Mouse (Mus musculus) brown adipose tissue, adult 24 weeks (tissue): Measurements from ENCODE around the gene Zfp575. TPM values are rescaled to one million over a fixed set of nuclear protein-coding genes. Genes with fewer than 3 reads are reported as not detected.

Source experiments
- polyA plus RNA-seq: library from polyadenylated mRNA; stranded (reverse); fragments of >200 nt; gene quantifications from 2 replicates; pipeline ENCODE4 v1.2.4, GENCODE M21; 2012; ENCODE audit not compliant: missing spikeins, insufficient read depth, insufficient read length

The Zfp575 gene
- polyA plus RNA-seq, 1 experiment, result not detected

Other genes with a start within 250 kb of the Zfp575 start
- gene Lypd5, start 238.4 kb downstream of the Zfp575 start, polyA plus RNA-seq, result not detected in 2 replicates
- gene Kcnn4, start 217.4 kb downstream of the Zfp575 start, polyA plus RNA-seq, result not detected in 2 replicates
- 6.1 and 8.2 TPM in 2 replicates for gene Smg9, start 188.0 kb downstream of the Zfp575 start, polyA plus RNA-seq
- not detected in 2 replicates for gene Irgc1, start 135.3 kb downstream of the Zfp575 start, polyA plus RNA-seq
- gene Plaur, start 125.2 kb downstream of the Zfp575 start, polyA plus RNA-seq, result 3.0 TPM in 1 of 2 replicates, not detected in the other
- gene Cadm4, start 105.6 kb downstream of the Zfp575 start, polyA plus RNA-seq, result 3.1 and 3.5 TPM in 2 replicates
- gene Zfp428, start 80.6 kb downstream of the Zfp575 start, polyA plus RNA-seq, result 3.0 and 4.7 TPM in 2 replicates
- not detected in 2 replicates for gene AC161166.1, start 75.2 kb downstream of the Zfp575 start, polyA plus RNA-seq
- 9.1 and 9.2 TPM in 2 replicates for gene Irgq, start 57.0 kb downstream of the Zfp575 start, polyA plus RNA-seq
- gene Pinlyp, start 41.5 kb downstream of the Zfp575 start, polyA plus RNA-seq, result not detected in 2 replicates
- 20.7 and 22.5 TPM in 2 replicates for gene Xrcc1, start 41.4 kb downstream of the Zfp575 start, polyA plus RNA-seq
- 17.2 and 20.4 TPM in 2 replicates for gene Ethe1, start 98 bp downstream of the Zfp575 start, polyA plus RNA-seq
- 0.75 TPM in 1 of 2 replicates, not detected in the other for gene Phldb3, start 23.1 kb upstream of the Zfp575 start, polyA plus RNA-seq
- not detected in 2 replicates for gene Lypd3, start 48.9 kb upstream of the Zfp575 start, polyA plus RNA-seq
- gene Tex101, start 89.0 kb upstream of the Zfp575 start, polyA plus RNA-seq, result not detected in 2 replicates
- not detected in 2 replicates for gene BC049730, start 121.6 kb upstream of the Zfp575 start, polyA plus RNA-seq
- not detected in 2 replicates for gene Gm4763, start 139.3 kb upstream of the Zfp575 start, polyA plus RNA-seq
- gene Cd177, start 172.7 kb upstream of the Zfp575 start, polyA plus RNA-seq, result not detected in 2 replicates
- not detected in 2 replicates for gene Ceacam10, start 189.6 kb upstream of the Zfp575 start, polyA plus RNA-seq